Mouse (Mus musculus): Measurements from ENCODE around the gene Map2. TPM values are rescaled to one million over a fixed set of nuclear protein-coding genes. Genes with fewer than 3 reads are reported as not detected.

The Map2 gene
- polyA plus RNA-seq, 1 experiment from 2014 or later: 3.5 TPM

DNA sequence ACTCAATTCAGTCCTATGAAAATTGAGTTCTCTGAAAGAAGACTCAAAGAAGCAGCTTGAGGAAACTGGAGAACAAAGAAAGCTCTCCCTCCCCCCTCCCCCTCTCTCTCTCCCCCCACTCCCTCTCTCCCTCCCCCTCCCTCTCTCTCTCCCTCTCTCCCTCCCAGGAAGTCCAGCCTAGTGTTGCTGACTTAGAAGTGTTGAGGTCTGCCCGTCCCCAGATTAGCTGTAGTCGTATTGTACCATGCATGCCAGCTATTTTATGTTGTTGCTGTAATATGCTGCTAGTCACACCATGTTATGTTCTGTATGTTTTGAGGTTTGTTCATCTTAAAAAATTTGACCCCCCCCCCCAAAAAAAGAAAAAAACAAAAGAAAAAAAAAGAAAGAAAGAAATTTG is 281.5 kb downstream of the Map2 start:
- Histone ChIP-seq H3K4me2 (ENCODE audit: low read length) (no peak overlapping the region), H3K27me3 (ENCODE audit: insufficient read depth, low read length) (no peaks in the 10 kb centered on the region), H3K4me3 (replicated peaks; ENCODE audit: low read depth, low read length) (no peak overlapping the region), H3K4me1 (replicated peaks; ENCODE audit: insufficient read depth, low read length) (no peaks in the 10 kb centered on the region), H3K9me3 (replicated peaks; ENCODE audit: low read length) (no peaks in the 10 kb centered on the region), H3K9ac (ENCODE audit: low read depth, low read length) (no peak overlapping the region), H3K36me3 (ENCODE audit: insufficient read depth, low read length) (no peaks in the 10 kb centered on the region), H3K27ac (no peak overlapping the region)
- 15% methylated on average over 2 of the region's 2 CpGs for WGBS
- DNase-seq (ENCODE audit: low spot score) (no peak), ATAC-seq (replicated peaks; ENCODE audit: low FRiP score, low read depth) (no peak)
- TF ChIP-seq CTCF (IDR thresholded peaks at IDR 0.05; ENCODE audit: low read depth): no peak

DNA sequence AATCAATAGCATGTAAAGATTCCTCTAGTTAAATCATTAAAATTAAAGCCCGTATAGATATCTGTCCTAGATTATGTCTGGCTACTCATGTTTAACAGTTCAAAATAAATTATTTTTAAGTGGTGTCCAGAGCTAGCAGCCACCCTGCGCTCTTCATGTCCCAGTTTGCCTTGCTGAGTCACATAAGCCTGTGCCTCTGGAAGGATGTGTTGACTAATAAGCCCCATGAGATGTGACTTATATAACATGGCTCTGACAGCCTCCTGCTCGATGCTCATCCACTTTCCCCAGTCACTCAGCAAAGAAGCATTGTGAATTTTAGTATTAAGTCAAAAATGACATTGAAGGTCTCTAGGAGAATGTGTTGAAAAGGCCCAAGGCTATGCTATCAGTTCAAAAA is 282.7 kb downstream of the Map2 start:
- H3K9ac ChIP-seq (ENCODE audit: low read depth, low read length): no peak overlapping the region
- H3K9me3 ChIP-seq (replicated peaks; ENCODE audit: low read length): no peaks in the 10 kb centered on the region
- H3K4me1 ChIP-seq (replicated peaks; ENCODE audit: insufficient read depth, low read length): no peaks in the 10 kb centered on the region
- H3K4me2 ChIP-seq (ENCODE audit: low read length): no peak overlapping the region
- 54% methylated on average over 3 of the region's 3 CpGs for WGBS
- no peak for TF ChIP-seq CTCF (IDR thresholded peaks at IDR 0.05; ENCODE audit: low read depth)
- no peak for DNase-seq (ENCODE audit: low spot score)
- no peaks in the 10 kb centered on the region for H3K27me3 ChIP-seq (ENCODE audit: insufficient read depth, low read length)
- no peak overlapping the region for H3K4me3 ChIP-seq (replicated peaks; ENCODE audit: low read depth, low read length)
- no peak for ATAC-seq (replicated peaks; ENCODE audit: low FRiP score, low read depth)
- no peak overlapping the region for H3K27ac ChIP-seq
- H3K36me3 ChIP-seq (ENCODE audit: insufficient read depth, low read length): no peaks in the 10 kb centered on the region

DNA sequence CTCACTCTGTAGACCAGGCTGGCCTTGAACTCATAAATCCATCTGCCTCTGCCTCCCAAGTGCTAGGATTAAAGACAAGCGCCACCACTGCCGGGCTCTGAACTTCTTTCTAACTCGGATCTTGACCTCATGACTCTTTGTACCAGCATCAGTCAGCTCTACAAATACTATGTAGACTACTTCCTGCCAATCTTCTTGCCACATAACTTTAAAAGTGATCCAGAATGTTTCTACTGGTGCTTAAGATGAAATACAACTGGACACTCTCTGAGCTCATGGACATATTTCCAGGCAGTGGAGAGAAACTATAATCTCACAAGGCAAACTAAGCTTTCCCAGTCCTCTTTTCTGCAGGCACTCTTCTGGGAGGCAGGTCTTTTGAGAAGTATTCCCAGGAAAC is 284.3 kb downstream of the Map2 start:
- no peak overlapping the region for H3K27ac ChIP-seq
- DNase-seq (ENCODE audit: low spot score): no peak
- no peak for TF ChIP-seq CTCF (IDR thresholded peaks at IDR 0.05; ENCODE audit: low read depth)
- H3K4me2 ChIP-seq (ENCODE audit: low read length): no peak overlapping the region
- H3K4me1 ChIP-seq (replicated peaks; ENCODE audit: insufficient read depth, low read length): no peaks in the 10 kb centered on the region
- no peak overlapping the region for H3K9ac ChIP-seq (ENCODE audit: low read depth, low read length)
- H3K4me3 ChIP-seq (replicated peaks; ENCODE audit: low read depth, low read length): no peak overlapping the region
- WGBS: 52% methylated on average over 3 of the region's 3 CpGs
- no peaks in the 10 kb centered on the region for H3K9me3 ChIP-seq (replicated peaks; ENCODE audit: low read length)
- no peaks in the 10 kb centered on the region for H3K36me3 ChIP-seq (ENCODE audit: insufficient read depth, low read length)
- no peaks in the 10 kb centered on the region for H3K27me3 ChIP-seq (ENCODE audit: insufficient read depth, low read length)
- ATAC-seq (replicated peaks; ENCODE audit: low FRiP score, low read depth): no peak

DNA sequence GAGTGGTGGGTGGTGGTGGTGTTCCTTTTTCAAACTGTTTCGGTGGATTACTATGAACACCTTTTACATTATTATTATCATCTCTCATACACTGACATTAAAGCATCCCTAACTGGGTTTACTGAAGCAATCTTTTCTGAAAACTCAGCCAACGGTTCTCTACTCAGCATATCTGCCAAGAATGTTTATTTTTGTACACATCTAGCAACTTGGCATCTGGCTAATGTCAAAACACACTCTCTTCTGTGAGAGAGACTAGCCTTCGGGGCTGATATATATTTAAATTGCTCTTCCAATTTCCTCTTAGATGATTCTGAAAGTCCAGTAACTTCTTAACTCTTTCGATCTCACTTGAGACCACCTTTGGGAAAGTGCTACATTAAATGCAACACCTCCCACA is 285.8 kb downstream of the Map2 start:
- no peak for TF ChIP-seq CTCF (IDR thresholded peaks at IDR 0.05; ENCODE audit: low read depth)
- no peak overlapping the region for H3K4me2 ChIP-seq (ENCODE audit: low read length)
- H3K36me3 ChIP-seq (ENCODE audit: insufficient read depth, low read length): no peaks in the 10 kb centered on the region
- no peaks in the 10 kb centered on the region for H3K27me3 ChIP-seq (ENCODE audit: insufficient read depth, low read length)
- ATAC-seq (replicated peaks; ENCODE audit: low FRiP score, low read depth): no peak
- DNase-seq (ENCODE audit: low spot score): no peak
- H3K9me3 ChIP-seq (replicated peaks; ENCODE audit: low read length): no peaks in the 10 kb centered on the region
- 77% methylated on average over 4 of the region's 4 CpGs for WGBS
- H3K9ac ChIP-seq (ENCODE audit: low read depth, low read length): no peak overlapping the region
- H3K4me3 ChIP-seq (replicated peaks; ENCODE audit: low read depth, low read length): no peak overlapping the region
- H3K27ac ChIP-seq: no peak overlapping the region
- no peaks in the 10 kb centered on the region for H3K4me1 ChIP-seq (replicated peaks; ENCODE audit: insufficient read depth, low read length)

DNA sequence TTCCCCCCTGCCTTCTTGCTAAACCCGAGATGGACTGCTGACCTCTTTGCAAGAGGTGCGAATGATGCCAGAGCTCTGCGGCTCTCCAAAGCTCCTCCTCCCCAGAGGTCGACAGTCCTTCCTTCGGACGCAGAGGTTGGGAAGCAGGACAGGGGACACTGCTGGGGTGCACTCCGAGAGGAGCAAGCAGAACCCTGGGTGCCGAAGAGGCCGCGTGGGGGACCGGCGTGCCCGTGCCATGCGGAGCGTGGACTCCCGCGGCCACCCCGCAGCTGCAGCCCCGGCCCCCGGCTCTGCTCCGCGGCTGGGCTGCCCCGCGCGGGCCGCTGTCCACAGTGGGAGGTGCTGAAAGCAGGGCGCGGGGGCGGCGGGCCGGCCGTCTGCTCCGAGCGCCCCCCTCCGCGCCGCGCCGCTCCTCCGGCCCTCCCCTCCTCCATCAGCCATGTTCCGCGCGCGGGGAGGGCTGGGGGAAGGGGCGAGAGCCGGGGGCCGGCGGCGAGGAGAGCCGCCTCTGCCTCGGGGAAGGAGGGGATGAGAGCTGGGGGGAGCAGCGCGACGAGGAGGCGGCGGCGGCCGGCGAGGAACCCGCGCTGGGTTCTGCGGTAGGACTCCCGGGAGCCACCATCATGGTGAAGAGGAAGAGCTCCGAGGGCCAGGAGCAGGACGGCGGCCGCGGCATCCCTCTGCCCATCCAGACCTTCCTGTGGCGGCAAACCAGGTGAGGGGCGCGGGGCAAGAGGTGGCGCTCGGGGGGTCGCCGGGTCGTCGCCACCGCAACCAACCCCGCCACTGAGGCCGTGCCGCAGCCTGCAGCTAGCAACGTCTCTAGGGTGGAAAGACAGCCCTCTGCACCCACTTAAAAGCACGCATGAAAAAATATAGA is 293.0 kb downstream of the Map2 start, which contains the start of gene Unc80:
TSS of gene Unc80 (plus strand) at position 547 of the 883 bp plus-strand sequence.
- H3K27me3 ChIP-seq (ENCODE audit: insufficient read depth, low read length): no peaks in the 10 kb centered on the region
- ATAC-seq (replicated peaks; ENCODE audit: low FRiP score, low read depth): peak; percentile 92
- under 1% methylated on average over 57 of the region's 83 CpGs for WGBS
- no peak within 1 kb of the TSS for H3K27ac ChIP-seq
- H3K4me1 ChIP-seq (replicated peaks; ENCODE audit: insufficient read depth, low read length): 0 out of 2 replicates have a peak, but pooled peaks cover 6% of the 10 kb centered on the region
- peak within 1 kb of the TSS; percentile 36 for H3K4me3 ChIP-seq (replicated peaks; ENCODE audit: low read depth, low read length)
- peak within 1 kb of the TSS; percentile 64 for H3K4me2 ChIP-seq (ENCODE audit: low read length)
- TF ChIP-seq CTCF (IDR thresholded peaks at IDR 0.05; ENCODE audit: low read depth): no peak
- no peaks in the 10 kb centered on the region for H3K36me3 ChIP-seq (ENCODE audit: insufficient read depth, low read length)
- DNase-seq (ENCODE audit: low spot score): peak; percentile 57
- no peaks in the 10 kb centered on the region for H3K9me3 ChIP-seq (replicated peaks; ENCODE audit: low read length)
- no peak within 1 kb of the TSS for H3K9ac ChIP-seq (ENCODE audit: low read depth, low read length)

DNA sequence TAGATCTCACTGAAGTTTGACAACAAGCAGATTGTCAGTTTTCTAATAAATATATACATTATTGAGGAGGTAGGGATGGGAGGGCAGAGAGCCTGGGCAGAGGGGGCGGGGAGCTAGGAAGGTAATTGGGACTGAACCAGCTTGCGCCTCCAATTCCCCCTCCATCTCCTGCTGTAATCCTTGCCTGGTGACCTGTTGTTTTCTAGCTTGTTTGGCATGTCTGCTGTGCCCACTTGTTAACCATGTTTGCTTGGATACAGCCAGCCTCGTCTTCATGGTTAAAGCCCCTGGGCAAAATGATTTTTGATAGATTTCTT is 293.6 kb downstream of the Map2 start:
- no peaks in the 10 kb centered on the region for H3K27me3 ChIP-seq (ENCODE audit: insufficient read depth, low read length)
- TF ChIP-seq CTCF (IDR thresholded peaks at IDR 0.05; ENCODE audit: low read depth): no peak
- H3K4me3 ChIP-seq (replicated peaks; ENCODE audit: low read depth, low read length): peak overlapping the region; percentile 36
- 0 out of 2 replicates have a peak, but pooled peaks cover 6% of the 10 kb centered on the region for H3K4me1 ChIP-seq (replicated peaks; ENCODE audit: insufficient read depth, low read length)
- no peak for ATAC-seq (replicated peaks; ENCODE audit: low FRiP score, low read depth)
- H3K9ac ChIP-seq (ENCODE audit: low read depth, low read length): no peak overlapping the region
- H3K36me3 ChIP-seq (ENCODE audit: insufficient read depth, low read length): no peaks in the 10 kb centered on the region
- no peak for DNase-seq (ENCODE audit: low spot score)
- WGBS: 13% methylated on average over 3 of the region's 3 CpGs
- H3K4me2 ChIP-seq (ENCODE audit: low read length): peak overlapping the region; percentile 64
- H3K27ac ChIP-seq: no peak overlapping the region
- H3K9me3 ChIP-seq (replicated peaks; ENCODE audit: low read length): no peaks in the 10 kb centered on the region
